Mouse (Mus musculus) adipocyte (in vitro differentiated cells): Measurements from ENCODE around the gene Snx6.
A peak's percentile ranks its signal among the peaks of the same experiment; 100 is the strongest.
"Not testable (repeated sequence)": the region's sequence is repeated elsewhere in the genome, so short reads cannot be mapped to it uniquely, and the experiment has no call there.

Source experiments
- DNase-seq: peaks from one replicate; pipeline ENCODE4 v3.0.0-alpha.2; 2016; ENCODE audit warnings: low spot score

Gene Snx6

DNA sequence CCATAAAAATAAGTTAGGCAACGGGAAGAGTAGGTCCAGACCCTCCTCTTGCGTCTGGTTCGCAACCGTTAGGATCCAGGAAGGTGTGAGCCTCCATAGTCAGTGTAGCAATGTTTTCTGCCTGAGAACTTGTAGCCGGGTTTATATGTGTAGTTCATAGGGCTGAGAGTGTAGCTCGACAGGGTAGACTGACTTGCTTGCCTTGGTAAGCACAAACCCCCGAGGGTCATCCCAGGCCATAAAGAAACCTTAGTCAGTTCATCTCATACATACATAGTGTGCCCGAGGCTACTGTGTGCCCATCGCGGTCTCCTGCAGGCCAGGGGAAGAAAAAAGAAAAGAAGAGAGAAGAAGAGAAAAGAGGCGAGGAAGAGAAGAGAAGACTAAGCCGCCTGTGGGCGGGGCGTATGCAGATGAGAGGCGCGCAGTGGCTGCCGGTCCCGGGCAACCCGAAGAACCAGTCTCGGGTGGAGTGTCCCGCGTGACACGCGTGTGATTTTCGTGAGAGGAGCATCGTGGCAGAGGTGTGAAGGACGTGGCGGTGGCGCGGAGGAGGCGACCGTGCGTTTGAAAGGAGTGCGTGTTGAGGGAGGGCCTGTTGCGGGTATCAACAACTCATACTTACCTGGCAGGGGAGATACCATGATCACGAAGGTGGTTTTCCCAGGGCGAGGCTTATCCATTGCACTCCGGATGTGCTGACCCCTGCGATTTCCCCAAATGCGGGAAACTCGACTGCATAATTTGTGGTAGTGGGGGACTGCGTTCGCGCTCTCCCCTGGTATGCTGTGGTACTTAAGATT lies 85.6 kb downstream of the Snx6 start:
- DNase-seq, result not testable (repeated sequence)

- no peak for DNase-seq
Observed at GRCm38 (mm10) chr12:54699394-54699793, 96.1 kb downstream of the Snx6 start.

DNA sequence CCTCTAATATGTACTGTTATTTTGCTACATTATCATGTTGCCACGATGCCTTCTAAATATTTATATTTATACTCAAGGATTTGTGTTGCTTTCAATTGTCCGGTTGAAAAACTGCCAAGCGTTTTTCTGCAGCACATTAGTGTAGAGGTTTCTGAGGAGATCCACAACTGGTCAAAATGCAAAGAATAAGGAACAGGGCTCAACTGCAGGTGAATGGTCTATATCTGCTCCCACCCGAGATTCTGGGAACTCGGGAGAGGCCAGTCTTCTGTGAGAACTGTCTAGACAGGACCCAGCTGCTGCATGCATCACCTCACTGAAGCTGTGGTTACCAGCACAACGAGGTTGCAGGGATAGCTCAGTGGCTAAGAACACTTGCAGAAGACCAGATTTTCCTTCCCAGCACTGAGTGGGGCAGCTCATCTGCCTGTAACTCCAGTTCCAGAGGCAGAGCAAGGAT lies 97.7 kb downstream of the Snx6 start:
- no peak for DNase-seq

DNA sequence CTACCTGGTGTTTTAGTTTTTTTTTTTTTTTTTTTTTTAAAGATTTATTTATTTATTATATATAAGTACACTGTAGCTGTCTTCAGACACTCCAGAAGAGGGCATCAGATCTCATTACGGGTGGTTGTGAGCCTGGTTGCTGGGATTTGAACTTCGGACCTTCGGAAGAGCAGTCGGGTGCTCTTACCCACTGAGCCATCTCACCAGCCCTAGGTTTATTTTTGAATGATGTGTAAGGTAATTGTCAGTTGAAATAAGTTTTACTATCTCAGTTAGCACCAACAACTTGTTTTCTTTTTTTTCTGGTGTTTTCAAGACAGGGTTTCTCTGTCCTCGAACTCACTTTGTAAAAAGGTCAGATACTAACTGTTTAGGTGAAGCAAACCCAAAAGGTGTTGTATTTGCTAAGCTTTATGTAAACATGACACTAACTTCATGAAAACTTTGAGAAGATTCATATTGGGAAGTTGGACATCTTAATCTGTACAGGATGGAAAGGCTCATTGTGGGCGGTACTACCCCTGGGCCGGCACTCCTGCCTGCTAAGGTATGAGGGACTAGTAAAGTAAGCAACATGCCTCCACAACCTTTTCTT lies 98.4 kb downstream of the Snx6 start:
- DNase-seq, result peak; percentile 44
